Mouse (Mus musculus) heart, adult 2 months (tissue): ENCODE data around the gene Poc5. TPM values are rescaled to one million over a fixed set of nuclear protein-coding genes. Genes with fewer than 3 reads are reported as not detected.

Experiments
- DNase-seq, 2 experiments: peaks; one replicate each; pipeline ENCODE4 v3.0.0; 2021
- H3K27ac ChIP-seq: fragments of 200-600 bp; 2 replicates; pipeline ENCODE4 v1.8.1; 2022
- H3K27me3 ChIP-seq: fragments of 200-500 bp; 2 replicates; pipeline ENCODE4 v1.6.1; 2012; ENCODE audit warnings: mild to moderate bottlenecking, low read length, inconsistent platforms, mixed read lengths; ENCODE audit not compliant: control insufficient read depth, insufficient read depth
- H3K36me3 ChIP-seq: fragments of 200-500 bp; 2 replicates; pipeline ENCODE4 v1.6.1; 2012; ENCODE audit warnings: low read length, inconsistent platforms; ENCODE audit not compliant: control insufficient read depth, insufficient read depth
- H3K4me1 ChIP-seq: fragments of 200-500 bp; 2 replicates; pipeline ENCODE4 v1.6.1; 2011; ENCODE audit warnings: low read length; ENCODE audit not compliant: control insufficient read depth, insufficient read depth
- H3K4me3 ChIP-seq: fragments of 200-600 bp; 2 replicates; pipeline ENCODE4 v1.8.1; 2022
- H3K79me2 ChIP-seq: fragments of 200-500 bp; replicated peaks from 2 replicates; pipeline ENCODE4 v1.6.1; 2012; ENCODE audit warnings: mild to moderate bottlenecking, inconsistent platforms, low read length, moderate library complexity, mixed read lengths; ENCODE audit not compliant: control insufficient read depth, insufficient read depth
- H3K9ac ChIP-seq: fragments of 200-500 bp; 2 replicates; pipeline ENCODE4 v1.6.1; 2012; ENCODE audit warnings: low read depth, mild to moderate bottlenecking, control low read depth, inconsistent platforms, low read length, mixed read lengths
- CTCF ChIP-seq: fragments of 200-600 bp; IDR thresholded peaks from 2 replicates; pipeline ENCODE4 v1.8.1; 2022; ENCODE audit warnings: antibody characterized with exemption, mild to moderate bottlenecking, moderate library complexity
- EP300 ChIP-seq: fragments of 200-500 bp; IDR thresholded peaks from 2 replicates; pipeline ENCODE4 v1.6.1; 2011; ENCODE audit warnings: low read depth, low read length, control low read depth; ENCODE audit not compliant: insufficient read depth
- POLR2A ChIP-seq: fragments of 200-500 bp; IDR thresholded peaks from 2 replicates; pipeline ENCODE4 v1.6.1; 2011; ENCODE audit warnings: mild to moderate bottlenecking, low read depth, low read length, control low read depth; ENCODE audit not compliant: insufficient read depth
- WGBS: fragments of 180-500 bp; shearing (Covaris S2); methylation state at CpG from one replicate; pipeline ENCODE4 v1.1.7; 2018; 5-methylcytosine and 5-hydroxymethylcytosine counted together
- intact Hi-C: fragments of 180-260 bp; cut with DNase I; formaldehyde crosslinking; loops from one replicate; pipeline ENCODE4 v1.15.1; 2025
- microRNA-seq, 2 experiments: library from miRNA; unstranded; fragments of <30 nt; microRNA quantifications; one replicate each; pipeline ENCODE4 v1.2.0; 2021
- polyA plus RNA-seq: library from polyadenylated mRNA; depleted of rRNA; stranded (reverse); fragments of >200 nt; gene quantifications from 2 replicates; pipeline ENCODE4 v1.2.3, GENCODE M21; 2012; rRNA removed
- total RNA-seq, 2 experiments: library from RNA; stranded (reverse); gene quantifications; 2 replicates each; pipeline ENCODE4 v1.2.3; 2021

The Poc5 gene
- total and polyA plus RNA-seq, 3 experiments, result 5.9 to 9.8 (median 9.6) TPM

DNA sequence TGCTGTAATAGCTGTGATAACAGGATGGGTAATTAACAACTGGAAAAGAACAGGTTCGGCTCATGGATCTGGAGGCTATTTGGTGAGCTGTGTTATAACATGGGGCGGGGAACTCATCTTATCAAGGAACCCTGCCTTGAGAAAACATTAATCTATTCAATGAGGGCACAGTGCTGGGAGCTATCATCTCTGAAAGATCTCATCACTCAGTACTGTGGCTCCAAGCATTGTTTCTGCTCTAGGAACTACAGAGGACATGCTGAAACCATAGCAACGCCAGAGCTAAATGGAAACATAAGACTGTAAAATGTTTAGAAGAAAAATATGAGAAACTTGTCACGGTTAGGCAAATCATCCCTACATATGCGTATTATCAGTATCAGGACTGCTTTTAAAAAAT, 69.9 kb downstream of the Poc5 start:
- 52% methylated on average over 5 of the region's 5 CpGs for WGBS
- Histone ChIP-seq H3K79me2 (no peaks in the 10 kb centered on the region), H3K27me3 (no peaks in the 10 kb centered on the region), H3K27ac (no peak overlapping the region), H3K36me3 (no peaks in the 10 kb centered on the region), H3K4me1 (no peaks in the 10 kb centered on the region; the same call in 1 of the 2 replicates), H3K9ac (no peak overlapping the region), H3K4me3 (no peak overlapping the region)
- DNase-seq, result no peak
- intact Hi-C loops, result no loop called here
- TF ChIP-seq CTCF, result no peak
- no peak for TF ChIP-seq EP300
- TF ChIP-seq POLR2A, result no peak

DNA sequence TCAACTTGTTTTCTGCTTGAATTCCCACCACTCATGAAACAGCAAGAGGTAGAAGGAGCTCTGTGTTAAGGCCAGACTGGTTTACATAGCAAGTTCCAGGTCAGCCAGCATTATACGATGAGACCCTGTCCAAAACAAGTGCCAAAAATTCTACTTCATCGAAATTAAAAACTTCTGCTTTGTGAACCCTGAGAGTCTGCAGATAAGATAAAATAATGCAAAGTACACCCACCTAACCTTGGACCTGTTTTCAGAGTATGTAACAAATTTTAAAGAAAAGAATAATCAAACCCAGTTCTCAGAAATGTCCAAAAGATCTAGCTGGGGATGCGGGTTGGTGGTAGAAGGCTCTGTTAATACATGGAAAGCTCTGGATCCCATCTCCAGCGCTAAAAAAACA, 70.5 kb downstream of the Poc5 start:
- no peak for DNase-seq
- no peak for TF ChIP-seq POLR2A
- no peak for TF ChIP-seq CTCF
- intact Hi-C loops, result no loop called here

DNA sequence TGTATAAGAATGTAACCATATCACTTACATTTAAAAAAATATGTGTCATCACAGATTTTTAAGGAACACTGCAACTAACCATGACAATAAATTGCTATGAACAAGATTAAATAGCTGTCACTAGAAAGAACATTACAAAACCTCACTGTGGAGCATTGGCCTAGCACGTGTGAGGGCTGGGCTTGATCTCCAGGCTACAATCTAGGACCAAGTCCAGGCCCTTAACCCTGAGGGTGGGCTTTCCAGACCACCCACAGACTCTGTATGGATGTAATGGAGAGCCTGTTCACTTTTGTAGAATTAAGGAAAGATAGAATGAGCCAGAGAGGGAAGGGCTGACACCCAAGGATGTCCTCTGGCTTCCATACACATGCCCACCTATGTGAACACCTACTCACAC, 74.5 kb downstream of the Poc5 start:
- no peak overlapping the region for H3K9ac ChIP-seq
- H3K36me3 ChIP-seq, result no peaks in the 10 kb centered on the region
- H3K27me3 ChIP-seq, result no peaks in the 10 kb centered on the region
- no peaks in the 10 kb centered on the region for H3K4me1 ChIP-seq
- intact Hi-C loops, result no loop called here
- H3K79me2 ChIP-seq, result no peaks in the 10 kb centered on the region
- H3K4me3 ChIP-seq, result no peak overlapping the region
- no peak for TF ChIP-seq CTCF
- TF ChIP-seq EP300, result no peak
- no peak overlapping the region for H3K27ac ChIP-seq
- whole genome bisulfite sequencing, result 86% methylated on average over 1 of the region's 1 CpGs
- no peak for DNase-seq

More for the DNA sequence above, 70.5 kb downstream of the Poc5 start:
- Histone ChIP-seq H3K79me2 (no peaks in the 10 kb centered on the region), H3K9ac (no peak overlapping the region), H3K27me3 (no peaks in the 10 kb centered on the region), H3K36me3 (no peaks in the 10 kb centered on the region), H3K4me1 (no peaks in the 10 kb centered on the region), H3K4me3 (no peak overlapping the region), H3K27ac (no peak overlapping the region)
- 73% methylated on average over 4 of the region's 4 CpGs for WGBS

DNA sequence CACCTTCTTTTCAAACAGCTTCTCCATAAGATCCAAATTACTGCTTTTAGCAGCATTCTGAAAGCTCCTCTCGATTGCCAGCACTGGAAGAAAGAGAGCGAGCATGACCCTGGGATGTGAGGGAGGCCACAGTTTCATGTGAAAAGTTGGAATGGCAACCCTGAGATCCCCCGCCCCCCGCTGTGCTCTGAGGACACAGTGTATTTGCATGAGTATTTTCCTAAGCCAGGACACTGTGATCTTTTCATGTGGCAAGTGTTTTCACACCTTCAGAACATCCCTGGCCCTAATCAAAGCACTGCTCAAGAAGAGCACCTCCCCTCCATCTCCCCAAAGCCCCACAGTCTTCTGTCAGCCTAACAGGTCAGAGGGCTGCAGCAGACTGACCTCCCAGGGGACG, 77.2 kb downstream of the Poc5 start:
- H3K4me1 ChIP-seq, result no peaks in the 10 kb centered on the region
- no peak for TF ChIP-seq CTCF
- TF ChIP-seq EP300, result no peak
- TF ChIP-seq POLR2A, result no peak
- H3K36me3 ChIP-seq, result no peaks in the 10 kb centered on the region
- WGBS, result 64% methylated on average over 5 of the region's 5 CpGs
- no peak overlapping the region for H3K9ac ChIP-seq
- H3K27me3 ChIP-seq, result no peaks in the 10 kb centered on the region
- no peak overlapping the region for H3K4me3 ChIP-seq
- DNase-seq, result no peak
- no peak overlapping the region for H3K27ac ChIP-seq
- no peaks in the 10 kb centered on the region for H3K79me2 ChIP-seq
- intact Hi-C loops, result no loop called here

Small RNA genes within 50 kb of the gene (microRNA-seq; reads per million reads assigned to microRNA genes)
- gene Gm25213, result 0 reads per million in 2 experiments

Other genes starting within 250 kb of the Poc5 start
- under 1 TPM; 0.26 to 0.41 TPM for gene Ankdd1b, start 82.9 kb downstream of the Poc5 start, total RNA-seq
- gene Ankdd1b, start 82.9 kb downstream of the Poc5 start, polyA plus RNA-seq, result 0.45 and 0.91 TPM in 2 replicates
- gene Gm17622, start 102.4 kb downstream of the Poc5 start, total RNA-seq, result not detected
- gene Gm17622, start 102.4 kb downstream of the Poc5 start, polyA plus RNA-seq, result not detected in 2 replicates
- gene Polk, start 154.3 kb downstream of the Poc5 start, total RNA-seq, result 1 to 10 TPM; 4.1 to 5.2 TPM
- 1.1 and 2.1 TPM in 2 replicates for gene Polk, start 154.3 kb downstream of the Poc5 start, polyA plus RNA-seq
- 10 to 100 TPM; 33.3 to 39.8 TPM for gene Col4a3bp, start 154.3 kb downstream of the Poc5 start, total RNA-seq
- 7.1 and 21.7 TPM in 2 replicates for gene Col4a3bp, start 154.3 kb downstream of the Poc5 start, polyA plus RNA-seq